Mouse (Mus musculus) spleen, adult 18-20 months (tissue): ENCODE results near the gene Prrx2.

Experiments
- DNase-seq, 2 experiments: peaks; one replicate each; pipeline ENCODE4 v3.0.0; 2022; ENCODE audit warnings: mixed read lengths in 2 of 2

Prrx2 gene

DNA sequence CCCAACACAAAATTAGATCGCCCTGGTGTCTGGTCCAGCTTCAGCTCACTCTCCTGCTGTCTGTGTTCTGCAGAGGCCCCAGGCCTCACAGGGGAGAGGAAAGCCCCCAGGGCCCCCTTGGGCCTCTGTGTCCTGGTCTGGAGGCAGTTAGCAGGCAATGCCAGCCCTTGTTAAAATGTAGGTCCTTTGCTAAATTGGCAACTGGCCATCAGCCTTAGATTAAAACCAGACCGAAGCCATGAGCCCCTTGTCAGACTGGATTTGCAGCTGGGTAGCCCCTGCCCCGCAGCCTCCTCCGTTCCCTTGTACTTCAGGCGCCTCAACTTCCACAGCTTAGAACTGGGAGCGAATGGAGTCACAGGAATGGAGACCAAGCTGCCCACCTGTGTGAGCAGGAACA is 37.9 kb downstream of the Prrx2 start:
- no peak for DNase-seq

- DNase-seq, result no peak
Measured at GRCm38 (mm10) chr2:30874445-30874844, 39.7 kb downstream of the Prrx2 start.

GRCm38 (mm10) chr2:30875096-30875495 is 40.3 kb downstream of the Prrx2 start:
- no peak for DNase-seq

DNA sequence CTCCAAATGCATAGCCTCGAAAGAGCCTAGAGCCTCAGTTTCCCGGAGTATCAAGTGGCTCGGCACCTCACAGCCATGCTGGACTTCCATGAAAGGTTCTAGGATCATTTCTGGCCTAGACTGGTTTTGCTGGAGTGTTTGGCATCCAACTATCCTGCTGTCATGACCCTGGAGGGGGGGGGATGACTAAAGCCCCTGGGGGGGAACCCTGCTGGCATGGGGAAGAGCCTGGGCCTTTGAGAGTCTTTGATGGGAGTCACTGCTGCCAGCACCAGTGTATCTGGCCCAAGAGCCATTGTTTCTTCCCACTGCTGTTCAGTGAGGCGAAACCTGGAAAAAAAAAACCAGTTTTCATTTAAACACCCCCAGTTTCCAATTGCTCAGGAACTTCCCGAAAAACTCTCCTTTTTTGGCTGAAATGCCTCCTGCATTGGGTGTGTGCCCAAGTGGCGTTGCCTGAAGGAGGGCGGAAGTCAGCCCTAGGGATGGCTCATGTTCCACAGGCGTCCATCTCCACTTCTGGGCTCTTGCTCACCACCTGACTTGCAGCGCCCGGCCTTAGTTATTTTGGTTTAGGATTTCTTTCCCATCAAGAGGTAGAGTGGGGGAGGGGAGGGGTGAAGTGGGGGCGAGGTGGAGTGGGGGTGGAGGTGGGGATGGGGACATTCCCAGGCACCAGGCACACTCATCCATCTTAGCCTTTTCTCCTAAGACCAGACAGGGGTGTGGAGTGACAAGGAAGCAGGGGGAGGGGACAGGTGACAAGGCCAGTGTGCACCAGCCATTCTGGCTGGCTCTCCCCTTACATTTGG is 41.1 kb downstream of the Prrx2 start:
- DNase-seq, result no peak

DNA sequence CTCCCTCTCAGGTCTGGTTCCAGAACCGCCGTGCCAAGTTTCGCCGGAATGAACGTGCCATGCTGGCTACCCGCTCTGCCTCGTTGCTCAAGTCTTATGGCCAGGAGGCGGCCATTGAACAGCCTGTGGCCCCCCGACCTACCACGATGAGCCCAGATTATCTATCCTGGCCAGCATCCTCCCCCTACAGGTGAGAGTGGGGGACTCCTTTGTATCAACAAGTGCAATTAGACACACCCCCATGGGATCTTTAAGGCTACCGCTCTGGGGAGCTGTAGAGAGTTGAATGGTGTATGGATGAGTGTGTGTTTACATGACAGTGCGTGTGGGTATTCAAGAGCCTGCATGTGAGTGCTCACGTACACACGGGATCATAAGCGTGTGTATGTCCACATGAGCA is 44.7 kb downstream of the Prrx2 start:
- no peak for DNase-seq

DNA sequence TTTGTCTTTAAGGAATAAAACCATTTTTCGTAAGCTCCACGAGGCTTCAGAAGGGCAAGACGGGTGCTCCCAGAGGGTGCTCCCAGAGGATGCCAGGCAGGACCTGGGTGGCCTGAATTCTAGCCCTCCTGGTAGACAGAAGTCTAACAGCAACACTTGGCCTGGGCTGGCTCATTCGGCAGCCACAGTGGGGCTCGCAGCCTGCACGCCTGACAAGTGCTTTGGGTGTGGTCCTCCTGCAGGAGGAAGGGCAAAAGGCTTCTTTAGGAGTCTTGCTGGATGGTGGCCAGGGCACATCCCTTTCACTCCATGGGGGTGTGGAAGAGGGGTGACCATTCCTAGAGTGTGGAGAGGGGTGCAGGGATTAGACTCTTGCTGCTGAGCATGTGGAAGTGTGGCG is 46.4 kb downstream of the Prrx2 start:
- no peak for DNase-seq

- DNase-seq, result no peak
Measured at GRCm38 (mm10) chr2:30884852-30885373, 50.1 kb downstream of the Prrx2 start.

DNA sequence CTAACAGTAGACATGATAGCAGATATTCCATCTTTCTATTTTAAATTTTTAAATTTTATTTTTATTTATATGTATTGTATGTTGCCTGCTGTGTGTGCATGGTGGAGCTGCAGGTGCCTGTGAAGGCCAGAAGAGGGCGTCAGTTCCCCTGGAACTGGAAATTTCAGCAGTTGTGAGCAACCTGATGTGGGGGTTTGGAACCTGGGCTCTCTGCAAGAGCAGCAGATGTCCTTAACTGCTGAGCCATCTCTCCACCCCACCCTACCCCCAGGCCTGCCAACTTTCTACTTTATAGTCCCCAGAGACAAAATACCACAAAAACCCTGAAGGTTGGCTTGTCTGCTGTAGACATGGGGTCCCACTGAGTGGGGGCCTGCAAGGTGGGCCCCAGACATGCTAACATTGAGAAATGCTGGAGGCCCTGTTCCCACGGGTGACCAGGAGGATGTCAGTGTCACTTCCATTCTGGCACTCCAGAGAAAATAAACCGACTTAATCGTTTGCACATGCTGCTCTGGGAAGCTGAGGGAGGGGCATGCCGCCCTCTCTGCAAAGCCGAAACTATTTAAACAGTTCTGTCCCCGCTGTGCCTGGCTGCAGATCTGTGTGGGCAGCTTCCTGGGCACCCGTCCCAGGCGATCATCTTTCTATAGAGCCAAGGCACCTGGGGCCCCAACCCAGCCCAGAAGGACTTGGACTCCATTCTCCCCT is 50.8 kb downstream of the Prrx2 start:
- DNase-seq, result no peak

GRCm38 (mm10) chr2:30891002-30891401 is 56.2 kb downstream of the Prrx2 start:
- DNase-seq, result peak in 1 of 2 experiments; percentile 37

GRCm38 (mm10) chr2:30893399-30893798 is 58.6 kb downstream of the Prrx2 start:
- no peak for DNase-seq

GRCm38 (mm10) chr2:30893946-30894345 is 59.2 kb downstream of the Prrx2 start:
- no peak for DNase-seq

GRCm38 (mm10) chr2:30897291-30897690 is 62.5 kb downstream of the Prrx2 start:
- no peak for DNase-seq

DNA sequence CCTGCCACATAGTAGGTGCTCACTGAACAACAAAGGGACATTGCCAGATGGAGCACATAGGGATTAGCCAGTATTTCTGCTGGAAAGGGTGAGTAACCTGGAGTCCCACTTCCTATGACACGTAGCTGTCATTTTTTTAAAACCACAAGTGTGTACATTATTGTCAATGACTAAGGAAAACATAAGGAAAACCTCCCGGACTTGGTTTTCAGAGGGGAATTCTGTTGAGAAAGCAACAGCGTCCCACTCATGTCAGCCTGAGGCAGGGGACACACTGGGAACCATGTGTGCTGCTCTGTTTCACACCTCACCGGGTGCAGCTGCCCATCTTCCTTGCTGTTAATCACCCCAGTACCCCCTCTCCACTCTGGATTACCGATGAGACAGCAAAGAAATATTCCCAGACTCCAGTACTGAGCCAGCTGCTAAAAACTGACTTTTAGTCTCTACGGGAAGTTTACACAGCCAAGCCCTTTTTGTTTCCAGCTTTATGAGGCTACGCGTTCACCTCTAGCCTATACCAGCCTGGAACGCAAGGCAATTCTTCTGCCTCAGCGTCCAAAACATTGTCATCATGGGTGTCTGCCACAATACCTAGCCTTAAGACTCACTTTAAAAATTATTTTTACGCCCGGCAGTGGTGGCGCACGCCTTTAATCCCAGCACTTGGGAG is 64.8 kb downstream of the Prrx2 start:
- DNase-seq, result no peak

GRCm38 (mm10) chr2:30901646-30902160 is 66.9 kb downstream of the Prrx2 start:
- DNase-seq, result no peak

DNA sequence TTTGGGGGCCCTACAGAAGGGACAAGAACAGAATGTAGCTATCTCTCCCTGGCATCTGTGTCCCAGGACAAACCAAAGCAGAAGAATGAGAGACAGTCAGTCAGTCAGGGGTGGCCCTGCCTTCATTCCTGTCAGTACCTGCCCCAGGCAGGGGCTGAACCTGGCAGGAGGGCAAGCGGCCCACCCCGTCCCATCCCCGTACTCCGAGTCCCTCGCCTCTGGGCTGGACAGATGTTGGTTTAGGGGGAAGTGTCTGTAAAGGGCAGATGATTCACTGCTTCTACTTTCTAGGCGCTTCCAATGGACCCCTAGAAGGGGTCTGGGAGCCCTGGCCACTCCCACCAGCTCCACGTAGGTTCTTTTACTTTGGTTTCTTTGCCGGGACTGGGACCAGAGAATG is 67.5 kb downstream of the Prrx2 start:
- DNase-seq, result no peak

DNA sequence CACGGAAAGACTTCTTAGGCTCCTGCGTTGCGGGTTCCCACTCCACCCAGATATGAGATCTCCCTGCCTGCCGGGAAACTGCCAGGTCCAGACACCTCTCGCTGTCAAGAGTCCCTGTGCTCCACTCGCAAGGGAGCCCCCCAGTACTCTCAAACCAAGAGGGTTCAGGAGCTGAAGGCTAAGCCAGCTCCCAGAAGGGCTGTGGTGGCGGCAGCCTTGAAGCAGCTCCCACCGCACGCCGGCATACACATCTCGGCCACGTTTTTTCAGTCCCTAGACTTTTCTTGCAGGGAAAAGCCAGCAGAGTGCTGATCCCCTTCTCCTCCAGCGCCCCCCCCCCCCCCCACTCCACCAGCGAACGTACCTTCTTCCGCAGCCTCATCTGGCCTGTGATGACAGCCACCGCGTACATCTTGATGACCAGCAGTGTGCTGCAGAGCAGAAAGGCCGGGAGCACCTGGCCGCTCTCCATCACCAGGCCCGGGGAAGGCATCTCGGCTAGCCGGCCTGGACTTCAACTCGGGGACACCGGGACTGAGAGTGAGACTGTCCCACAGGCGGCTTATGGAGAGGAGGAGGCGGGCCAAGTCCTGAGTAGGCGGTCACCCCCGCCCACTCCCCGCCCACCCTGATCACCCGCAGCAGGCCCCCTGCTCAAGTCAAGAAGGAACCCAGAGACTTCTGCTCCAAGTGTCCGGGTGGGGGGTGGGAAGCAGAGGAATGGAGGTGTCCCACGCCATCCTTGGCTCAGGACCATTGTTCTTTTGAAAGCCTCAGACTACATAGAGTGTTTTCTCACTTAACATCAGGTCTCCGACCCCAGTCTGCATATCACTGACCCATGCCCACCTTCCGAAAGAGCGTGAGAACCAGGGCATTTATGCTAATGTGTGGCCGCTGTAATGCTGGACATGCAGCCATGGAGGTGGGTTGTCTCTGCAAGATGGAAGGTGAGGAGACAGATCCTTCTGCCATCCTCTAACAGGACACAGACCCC is 68.3 kb downstream of the Prrx2 start:
- DNase-seq, result no peak

GRCm38 (mm10) chr2:30904231-30904630 is 69.5 kb downstream of the Prrx2 start:
- no peak for DNase-seq

GRCm38 (mm10) chr2:30904991-30905390 is 70.2 kb downstream of the Prrx2 start:
- no peak for DNase-seq

GRCm38 (mm10) chr2:30905906-30906305 is 71.1 kb downstream of the Prrx2 start:
- DNase-seq, result no peak

DNA sequence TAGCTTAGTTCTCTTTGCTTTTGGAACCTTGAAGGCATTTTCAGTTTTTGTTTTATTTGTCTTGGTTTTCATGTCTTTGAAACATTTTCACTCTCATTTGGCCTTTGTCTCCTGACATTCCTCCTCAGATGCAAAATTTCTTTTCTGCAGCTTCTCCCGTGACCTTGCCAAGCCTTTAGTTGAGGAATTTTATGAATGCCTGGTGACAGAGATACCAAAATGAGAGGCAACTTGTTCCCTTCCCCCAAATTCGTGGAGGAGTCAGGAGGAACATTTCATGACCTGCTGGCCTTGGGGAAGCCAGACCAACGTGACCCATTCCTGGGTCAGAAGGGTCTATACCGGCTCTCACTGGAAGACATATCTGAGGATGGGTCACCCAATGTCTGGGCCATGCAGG is 71.9 kb downstream of the Prrx2 start:
- DNase-seq, result no peak

GRCm38 (mm10) chr2:30912291-30912773 is 77.6 kb downstream of the Prrx2 start:
- DNase-seq, result no peak

DNA sequence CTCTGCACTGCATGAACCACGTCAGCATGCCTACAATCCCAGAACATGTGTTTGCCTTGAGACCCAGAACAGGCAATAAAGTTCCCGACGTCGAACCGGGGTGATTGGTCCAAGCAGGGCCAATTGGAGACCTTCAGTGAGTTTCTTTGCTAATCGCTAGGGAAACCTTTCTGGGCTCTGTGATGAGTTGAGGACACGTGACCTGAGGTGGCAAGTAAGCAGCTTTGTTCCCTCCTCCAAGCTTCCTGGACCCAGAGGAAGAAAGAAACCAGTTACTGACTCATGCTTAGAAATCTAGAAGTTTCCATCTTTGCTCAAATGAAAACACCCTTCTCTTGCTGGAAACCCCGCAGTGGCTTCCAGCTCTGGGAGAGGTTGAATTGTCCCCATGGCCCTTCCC is 78.2 kb downstream of the Prrx2 start:
- DNase-seq, result no peak
